Mouse (Mus musculus): ENCODE results near the gene Cpne2.

The Cpne2 gene

GRCm38 (mm10) chr8:94535631-94536030 lies 2.8 kb downstream of the Cpne2 start:
- DNase-seq (ENCODE audit: low spot score in 2 of 2) = no peak

- no peak for DNase-seq (ENCODE audit: low spot score in 2 of 2)
Observed at GRCm38 (mm10) chr8:94537456-94537855, 4.7 kb downstream of the Cpne2 start.

GRCm38 (mm10) chr8:94540025-94540424 lies 7.2 kb downstream of the Cpne2 start:
- no peak for DNase-seq (ENCODE audit: low spot score in 2 of 2)

- no peak for DNase-seq (ENCODE audit: low spot score in 2 of 2)
Observed at GRCm38 (mm10) chr8:94540889-94541795, 8.4 kb downstream of the Cpne2 start.

GRCm38 (mm10) chr8:94543981-94544380 lies 11.2 kb downstream of the Cpne2 start:
- no peak for DNase-seq (ENCODE audit: low spot score in 2 of 2)

- DNase-seq (ENCODE audit: low spot score in 2 of 2) = no peak
Observed at GRCm38 (mm10) chr8:94549041-94549440, 16.3 kb downstream of the Cpne2 start.

- DNase-seq (ENCODE audit: low spot score in 2 of 2) = no peak
Observed at GRCm38 (mm10) chr8:94549482-94549881, 16.7 kb downstream of the Cpne2 start.

GRCm38 (mm10) chr8:94549998-94550397 lies 17.2 kb downstream of the Cpne2 start:
- DNase-seq (ENCODE audit: low spot score in 2 of 2) = no peak

GRCm38 (mm10) chr8:94551471-94552422 lies 19.0 kb downstream of the Cpne2 start:
- DNase-seq (ENCODE audit: low spot score in 2 of 2) = peak; percentile 57 to 70

- DNase-seq (ENCODE audit: low spot score in 2 of 2) = no peak
Observed at GRCm38 (mm10) chr8:94552696-94553095, 19.9 kb downstream of the Cpne2 start.

GRCm38 (mm10) chr8:94557281-94557680 lies 24.5 kb downstream of the Cpne2 start:
- no peak for DNase-seq (ENCODE audit: low spot score in 2 of 2)

- DNase-seq (ENCODE audit: low spot score in 2 of 2) = peak; percentile 29 to 41
Observed at GRCm38 (mm10) chr8:94561256-94561655, 28.5 kb downstream of the Cpne2 start.

GRCm38 (mm10) chr8:94564421-94564820 lies 31.6 kb downstream of the Cpne2 start:
- no peak for DNase-seq (ENCODE audit: low spot score in 2 of 2)

- DNase-seq (ENCODE audit: low spot score in 2 of 2) = no peak
Observed at GRCm38 (mm10) chr8:94566033-94566432, 33.2 kb downstream of the Cpne2 start.

- DNase-seq (ENCODE audit: low spot score in 2 of 2) = no peak
Observed at GRCm38 (mm10) chr8:94566446-94567158, 33.8 kb downstream of the Cpne2 start.

- no peak for DNase-seq (ENCODE audit: low spot score in 2 of 2)
Observed at GRCm38 (mm10) chr8:94567159-94567849, 34.5 kb downstream of the Cpne2 start.

- no peak for DNase-seq (ENCODE audit: low spot score in 2 of 2)
Observed at GRCm38 (mm10) chr8:94568098-94568497, 35.3 kb downstream of the Cpne2 start.

GRCm38 (mm10) chr8:94569419-94569818 lies 36.6 kb downstream of the Cpne2 start:
- DNase-seq (ENCODE audit: low spot score in 2 of 2) = no peak

- no peak for DNase-seq (ENCODE audit: low spot score in 2 of 2)
Observed at GRCm38 (mm10) chr8:94571896-94572295, 39.1 kb downstream of the Cpne2 start.

- DNase-seq (ENCODE audit: low spot score in 2 of 2) = peak; percentile 75 to 76
Observed at GRCm38 (mm10) chr8:94574159-94574907, 41.5 kb downstream of the Cpne2 start.
